Mouse (Mus musculus): Measurements from ENCODE around the gene Scap.
A peak's percentile ranks its signal among the peaks of the same experiment; 100 is the strongest.
"Not testable (repeated sequence)": the region's sequence is repeated elsewhere in the genome, so short reads cannot be mapped to it uniquely, and the experiment has no call there.

Gene Scap

GRCm38 (mm10) chr9:110384369-110384929, 51.4 kb downstream of the Scap start:
- no peak for DNase-seq (ENCODE audit: low spot score in 2 of 2)

- DNase-seq (ENCODE audit: low spot score in 2 of 2): no peak
Observed at GRCm38 (mm10) chr9:110388011-110388410, 54.9 kb downstream of the Scap start.

- no peak for DNase-seq (ENCODE audit: low spot score in 2 of 2)
Observed at GRCm38 (mm10) chr9:110390843-110391242, 57.8 kb downstream of the Scap start.

GRCm38 (mm10) chr9:110393295-110393694, 60.2 kb downstream of the Scap start:
- DNase-seq (ENCODE audit: low spot score in 2 of 2): no peak

- DNase-seq (ENCODE audit: low spot score in 2 of 2): no peak
Observed at GRCm38 (mm10) chr9:110400650-110401049, 67.6 kb downstream of the Scap start.

- no peak for DNase-seq (ENCODE audit: low spot score in 2 of 2)
Observed at GRCm38 (mm10) chr9:110402731-110403130, 69.6 kb downstream of the Scap start.

- DNase-seq (ENCODE audit: low spot score in 2 of 2): not testable (repeated sequence)
Observed at GRCm38 (mm10) chr9:110403240-110403639, 70.2 kb downstream of the Scap start.

- DNase-seq (ENCODE audit: low spot score in 2 of 2): no peak
Observed at GRCm38 (mm10) chr9:110407311-110408098, 74.4 kb downstream of the Scap start.

- DNase-seq (ENCODE audit: low spot score in 2 of 2): peak; percentile 92
Observed at GRCm38 (mm10) chr9:110408099-110408773, 75.1 kb downstream of the Scap start, which contains the start of gene Ptpn23. Gene Ptpn23 (minus strand): TSS chr9:110408213.

GRCm38 (mm10) chr9:110410908-110411887, 78.1 kb downstream of the Scap start:
- DNase-seq (ENCODE audit: low spot score in 2 of 2): peak; percentile 81 to 86

GRCm38 (mm10) chr9:110412926-110413325, 79.8 kb downstream of the Scap start:
- DNase-seq (ENCODE audit: low spot score in 2 of 2): no peak

- DNase-seq (ENCODE audit: low spot score in 2 of 2): peak in 1 of 2 experiments; percentile 37
Observed at GRCm38 (mm10) chr9:110413785-110414184, 80.7 kb downstream of the Scap start.

- DNase-seq (ENCODE audit: low spot score in 2 of 2): no peak
Observed at GRCm38 (mm10) chr9:110419511-110420112, 86.5 kb downstream of the Scap start, which contains the start of gene Ngp. Gene Ngp (plus strand): TSS chr9:110419747.

- DNase-seq (ENCODE audit: low spot score in 2 of 2): peak; percentile 57 to 63
Observed at GRCm38 (mm10) chr9:110431241-110431640, 98.2 kb downstream of the Scap start.

GRCm38 (mm10) chr9:110433045-110433444, 100.0 kb downstream of the Scap start:
- no peak for DNase-seq (ENCODE audit: low spot score in 2 of 2)
